Mouse (Mus musculus): ENCODE measurements around the gene Isoc2b. TPM values are rescaled to one million over a fixed set of nuclear protein-coding genes. Genes with fewer than 3 reads are reported as not detected.
"Not testable (repeated sequence)": the region's sequence is repeated elsewhere in the genome, so short reads cannot be mapped to it uniquely, and the experiment has no call there.

Gene Isoc2b
- polyA plus RNA-seq, 1 experiment from 2014 or later = 3.7 TPM

- Histone ChIP-seq H3K9ac (replicated peaks) (no peak overlapping the region), H3K4me1 (peaks cover 20% of the 10 kb centered on the region), H3K36me3 (no peaks in the 10 kb centered on the region), H3K27me3 (replicated peaks) (no peaks in the 10 kb centered on the region), H3K27ac (replicated peaks) (no peak overlapping the region; the same call in 1 of the 2 replicates), H3K4me2 (peak overlapping the region; percentile 62), H3K4me3 (replicated peaks) (peak overlapping the region; percentile 38), H3K9me3 (replicated peaks) (no peaks in the 10 kb centered on the region)
- ATAC-seq (ENCODE audit: low FRiP score) = no peak
- 31% methylated on average over 11 of the region's 11 CpGs for WGBS
These were observed 30.4 kb upstream of the Isoc2b start for GRCm38 (mm10) chr7:4900523-4900851.

DNA sequence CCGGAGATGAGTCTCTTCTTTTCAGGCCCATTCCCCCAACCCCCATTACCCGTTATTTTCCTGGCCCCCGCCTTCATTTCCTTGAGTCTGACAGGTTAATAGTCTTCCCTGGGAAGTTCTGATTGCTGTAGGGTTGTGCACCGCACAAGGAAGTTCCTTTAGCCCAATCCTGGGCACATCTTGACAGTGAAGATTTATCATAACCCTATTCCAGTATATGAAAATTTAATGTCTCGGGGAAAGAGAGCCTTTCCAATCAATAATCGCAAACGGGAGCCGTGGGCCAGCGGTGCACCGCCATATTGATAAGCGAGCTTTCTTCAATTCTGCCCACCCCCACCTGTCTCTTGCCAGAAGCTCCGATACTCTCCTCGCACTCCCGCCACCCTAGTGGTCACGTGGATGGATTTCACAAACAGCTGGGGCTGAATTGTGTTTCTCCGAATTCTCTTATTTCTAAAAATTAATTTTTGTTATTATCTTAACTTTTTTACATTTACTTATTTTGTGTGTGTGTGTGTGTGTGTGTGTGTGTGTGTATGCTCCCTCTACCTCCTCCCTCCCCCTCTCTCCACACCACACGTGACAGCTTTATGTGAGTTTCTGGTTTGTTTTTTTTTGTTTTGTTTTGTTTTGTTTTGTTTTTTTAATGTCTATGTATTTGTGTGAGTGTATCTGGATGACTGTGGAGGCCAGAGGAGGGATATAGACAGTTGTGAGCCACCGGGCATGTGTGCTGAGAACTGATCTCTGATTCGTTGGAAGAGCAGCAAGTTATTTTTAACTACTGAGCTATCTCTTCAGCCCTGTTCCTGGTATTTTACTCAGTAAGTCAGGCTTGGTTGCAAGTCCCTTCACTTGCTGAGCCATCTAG is 29.8 kb upstream of the Isoc2b start:
- no peaks in the 10 kb centered on the region for H3K9me3 ChIP-seq (replicated peaks)
- H3K36me3 ChIP-seq = no peaks in the 10 kb centered on the region
- H3K27ac ChIP-seq (replicated peaks) = peak overlapping the region; percentile 65
- H3K4me3 ChIP-seq (replicated peaks) = peak overlapping the region; percentile 38
- peak; percentile 84 for ATAC-seq (ENCODE audit: low FRiP score)
- H3K4me2 ChIP-seq = peak overlapping the region; percentile 62
- peak overlapping the region; percentile 29 for H3K9ac ChIP-seq (replicated peaks)
- WGBS = 10% methylated on average over 19 of the region's 19 CpGs
- H3K4me1 ChIP-seq = peaks cover 20% of the 10 kb centered on the region
- no peaks in the 10 kb centered on the region for H3K27me3 ChIP-seq (replicated peaks)

DNA sequence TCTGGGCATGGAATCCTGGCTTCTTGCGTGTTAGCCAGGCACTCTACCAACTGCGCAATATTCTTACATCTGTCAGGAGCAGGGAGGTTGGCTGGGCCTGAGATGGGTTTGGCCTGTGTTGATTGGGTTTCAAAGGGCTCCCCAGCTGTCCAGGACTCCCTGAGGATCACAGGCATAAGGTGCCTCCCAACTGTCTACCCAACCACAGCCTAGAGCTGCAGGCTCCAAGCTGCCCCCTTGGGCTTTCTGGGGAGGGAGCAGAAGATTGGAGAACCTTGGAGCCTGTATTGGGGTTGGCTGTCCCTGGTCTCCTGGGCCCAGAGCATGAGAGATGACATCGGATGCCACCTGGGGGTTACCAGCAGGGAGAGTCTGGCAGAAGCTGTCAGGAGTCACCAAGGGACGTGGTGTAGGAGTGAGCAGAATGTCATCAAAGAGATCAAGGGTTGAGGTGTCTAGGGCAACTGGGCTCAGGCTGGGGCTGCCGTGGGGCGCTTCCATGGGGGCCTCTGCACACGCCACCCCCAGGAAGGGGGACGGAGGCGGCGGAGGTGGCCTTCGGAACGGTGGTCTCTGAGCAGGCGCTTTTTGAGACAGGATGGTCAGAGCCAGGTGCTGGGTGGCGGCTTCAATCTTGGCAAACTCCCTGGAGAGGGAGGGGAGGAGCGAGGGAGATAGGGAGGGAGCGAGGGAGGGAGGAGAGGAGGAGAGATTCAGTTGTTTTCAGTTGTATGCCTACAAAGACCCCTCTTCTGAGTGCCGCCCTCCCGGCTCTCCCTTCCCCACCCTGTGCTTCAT is 29.0 kb upstream of the Isoc2b start:
- H3K27me3 ChIP-seq (replicated peaks) = no peaks in the 10 kb centered on the region
- peak; percentile 76 for ATAC-seq (ENCODE audit: low FRiP score)
- H3K9ac ChIP-seq (replicated peaks) = peak overlapping the region; percentile 29
- peaks cover 20% of the 10 kb centered on the region for H3K4me1 ChIP-seq
- H3K36me3 ChIP-seq = no peaks in the 10 kb centered on the region
- no peaks in the 10 kb centered on the region for H3K9me3 ChIP-seq (replicated peaks)
- WGBS = 15% methylated on average over 17 of the region's 18 CpGs
- peak overlapping the region; percentile 65 for H3K27ac ChIP-seq (replicated peaks)
- peak overlapping the region; percentile 38 for H3K4me3 ChIP-seq (replicated peaks)
- peak overlapping the region; percentile 62 for H3K4me2 ChIP-seq

- Histone ChIP-seq H3K4me2 (no peak overlapping the region), H3K4me1 (peaks cover 16% of the 10 kb centered on the region), H3K4me3 (replicated peaks) (no peak overlapping the region), H3K27me3 (replicated peaks) (no peaks in the 10 kb centered on the region), H3K27ac (replicated peaks) (no peak overlapping the region), H3K9me3 (replicated peaks) (no peaks in the 10 kb centered on the region), H3K9ac (replicated peaks) (no peak overlapping the region), H3K36me3 (no peaks in the 10 kb centered on the region)
- WGBS = 56% methylated on average over 11 of the region's 11 CpGs
- ATAC-seq (ENCODE audit: low FRiP score) = no peak
These were observed 25.1 kb upstream of the Isoc2b start for GRCm38 (mm10) chr7:4895186-4895585.

- Histone ChIP-seq H3K4me2 (no peak overlapping the region), H3K36me3 (no peaks in the 10 kb centered on the region), H3K4me3 (replicated peaks) (no peak overlapping the region), H3K27me3 (replicated peaks) (no peaks in the 10 kb centered on the region), H3K9ac (replicated peaks) (no peak overlapping the region), H3K9me3 (replicated peaks) (no peaks in the 10 kb centered on the region), H3K27ac (replicated peaks) (no peak overlapping the region), H3K4me1 (no peaks in the 10 kb centered on the region)
- ATAC-seq (ENCODE audit: low FRiP score) = no peak
- 83% methylated on average over 4 of the region's 4 CpGs for WGBS
These were observed 16.6 kb upstream of the Isoc2b start for GRCm38 (mm10) chr7:4886680-4887079.

DNA sequence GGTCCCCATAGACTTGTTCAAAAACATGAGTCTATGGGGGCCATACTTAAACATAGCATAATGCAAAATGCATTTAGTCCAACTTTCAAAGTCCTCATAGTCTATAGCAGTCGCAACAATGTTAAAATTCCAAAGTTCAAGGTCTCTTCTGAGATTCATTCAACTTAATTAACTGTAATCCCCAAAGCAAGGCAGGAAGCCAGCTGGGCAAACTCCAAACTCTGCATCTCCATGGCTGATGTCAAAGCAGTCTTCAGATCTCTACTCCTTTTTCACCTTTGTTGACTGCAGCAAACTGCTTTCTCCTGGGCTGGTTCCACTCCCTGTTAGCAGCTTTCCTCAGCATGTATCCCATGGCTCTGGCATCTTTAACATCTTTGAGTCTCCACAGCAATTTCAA is 9.0 kb upstream of the Isoc2b start:
- not testable (repeated sequence) for H3K4me2 ChIP-seq; H3K4me3 ChIP-seq (replicated peaks); H3K36me3 ChIP-seq; ATAC-seq (ENCODE audit: low FRiP score); H3K27ac ChIP-seq (replicated peaks); H3K9me3 ChIP-seq (replicated peaks); H3K27me3 ChIP-seq (replicated peaks); H3K9ac ChIP-seq (replicated peaks)
- 75% methylated on average over 1 of the region's 1 CpGs for WGBS
- peaks cover 15% of the 10 kb centered on the region for H3K4me1 ChIP-seq

DNA sequence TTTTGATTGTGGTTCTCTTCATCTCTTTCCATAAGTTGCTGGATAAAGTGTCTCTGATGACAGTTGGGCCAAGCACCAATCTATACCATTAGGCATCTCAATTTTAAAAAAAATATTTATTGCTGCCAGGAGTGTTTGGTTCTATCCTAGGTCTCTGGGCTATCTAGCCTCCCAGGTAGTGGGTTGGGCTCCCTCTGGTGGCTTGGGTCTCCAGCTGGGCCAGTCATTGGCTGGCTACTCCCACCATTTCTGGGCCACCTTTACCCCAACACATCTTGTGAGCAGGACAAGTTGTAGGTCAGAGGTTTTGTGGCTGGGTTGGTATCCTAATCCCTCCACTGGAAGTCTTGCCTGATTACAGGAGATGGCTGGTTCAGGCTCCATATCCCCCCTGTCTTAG is 8.1 kb upstream of the Isoc2b start:
- Histone ChIP-seq H3K36me3 (no peaks in the 10 kb centered on the region), H3K27me3 (replicated peaks) (no peaks in the 10 kb centered on the region), H3K4me2 (no peak overlapping the region), H3K4me1 (peaks cover 15% of the 10 kb centered on the region), H3K4me3 (replicated peaks) (no peak overlapping the region), H3K27ac (replicated peaks) (no peak overlapping the region), H3K9me3 (replicated peaks) (no peaks in the 10 kb centered on the region), H3K9ac (replicated peaks) (no peak overlapping the region)
- no peak for ATAC-seq (ENCODE audit: low FRiP score)

GRCm38 (mm10) chr7:4877226-4877625 is 7.2 kb upstream of the Isoc2b start:
- ATAC-seq (ENCODE audit: low FRiP score) = peak; percentile 53; the same call in 1 of the 2 replicates
- 10% methylated on average over 11 of the region's 11 CpGs for WGBS
- Histone ChIP-seq H3K4me3 (replicated peaks) (peak overlapping the region; percentile 56), H3K4me2 (peak overlapping the region; percentile 93), H3K27me3 (replicated peaks) (no peaks in the 10 kb centered on the region), H3K9me3 (replicated peaks) (no peaks in the 10 kb centered on the region), H3K4me1 (peaks cover 15% of the 10 kb centered on the region), H3K36me3 (no peaks in the 10 kb centered on the region), H3K27ac (replicated peaks) (no peak overlapping the region), H3K9ac (replicated peaks) (peak overlapping the region; percentile 62)

GRCm38 (mm10) chr7:4876753-4877221 is 6.7 kb upstream of the Isoc2b start, which contains the start of gene Isoc2a:
Gene Isoc2a, plus strand, starts transcription at chr7:4877153.
- WGBS = under 1% methylated on average over 22 of the region's 22 CpGs
- Histone ChIP-seq H3K4me3 (replicated peaks) (peak within 1 kb of the TSS; percentile 56), H3K4me2 (peak within 1 kb of the TSS; percentile 93), H3K4me1 (peaks cover 15% of the 10 kb centered on the region), H3K27me3 (replicated peaks) (no peaks in the 10 kb centered on the region), H3K9ac (replicated peaks) (peak within 1 kb of the TSS; percentile 62), H3K36me3 (no peaks in the 10 kb centered on the region), H3K27ac (replicated peaks) (peak within 1 kb of the TSS; percentile 54), H3K9me3 (replicated peaks) (no peaks in the 10 kb centered on the region)
- peak; percentile 100 for ATAC-seq (ENCODE audit: low FRiP score)

DNA sequence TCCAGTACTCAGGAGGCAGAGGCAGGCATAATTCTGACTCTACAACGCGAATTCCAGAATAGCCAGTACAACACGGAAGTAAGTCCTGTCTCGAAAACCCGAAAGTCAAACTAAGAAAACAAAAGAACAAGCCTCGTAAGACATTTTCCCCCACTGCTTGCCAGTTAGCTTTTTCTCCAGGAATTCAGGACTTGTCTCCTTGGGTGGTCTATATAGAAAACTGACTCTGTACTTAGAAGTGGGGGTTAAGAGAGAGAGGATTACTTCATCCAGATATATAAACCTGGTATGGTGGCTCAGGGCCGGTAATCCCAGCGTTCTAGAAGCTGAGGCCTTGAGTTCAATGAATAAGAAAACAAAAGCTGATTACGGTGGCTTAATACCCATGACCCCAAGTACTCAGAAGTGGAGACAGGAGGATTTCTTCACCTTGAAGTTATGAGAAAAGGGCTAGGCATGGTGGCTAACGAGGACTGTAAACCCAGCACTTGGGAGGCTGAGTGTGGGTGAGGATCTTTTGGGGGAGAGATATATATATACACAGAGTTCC is 3.4 kb downstream of the Isoc2b start:
- no peaks in the 10 kb centered on the region for H3K27me3 ChIP-seq (replicated peaks)
- peak overlapping the region; percentile 77 for H3K27ac ChIP-seq (replicated peaks)

GRCm38 (mm10) chr7:4865579-4866493 is 4.2 kb downstream of the Isoc2b start:
- Histone ChIP-seq H3K9me3 (replicated peaks) (no peaks in the 10 kb centered on the region), H3K27ac (replicated peaks) (peak overlapping the region; percentile 79), H3K27me3 (replicated peaks) (no peaks in the 10 kb centered on the region), H3K4me1 (peaks cover 17% of the 10 kb centered on the region), H3K9ac (replicated peaks) (peak overlapping the region; percentile 54), H3K4me2 (peak overlapping the region; percentile 71), H3K36me3 (no peaks in the 10 kb centered on the region), H3K4me3 (replicated peaks) (peak overlapping the region; percentile 51)
- WGBS = 4% methylated on average over 40 of the region's 40 CpGs
- ATAC-seq (ENCODE audit: low FRiP score) = peak; percentile 100

More for the DNA sequence above, 3.4 kb downstream of the Isoc2b start:
- Histone ChIP-seq H3K9ac (replicated peaks) (peak overlapping the region; percentile 52), H3K9me3 (replicated peaks) (no peaks in the 10 kb centered on the region), H3K4me2 (peak overlapping the region; percentile 71), H3K4me3 (replicated peaks) (peak overlapping the region; percentile 51), H3K36me3 (no peaks in the 10 kb centered on the region), H3K4me1 (peaks cover 17% of the 10 kb centered on the region)
- 34% methylated on average over 10 of the region's 10 CpGs for WGBS
- no peak for ATAC-seq (ENCODE audit: low FRiP score)

Data from neural tube, embryonic 15.5 days (tissue).